Mouse (Mus musculus) heart, embryonic 10.5 days (tissue): ENCODE data around the gene Adipoq. TPM values are rescaled to one million over a fixed set of nuclear protein-coding genes. Genes with fewer than 3 reads are reported as not detected.

Experiments used
- DNase-seq: peaks from one replicate; pipeline ENCODE4 v3.0.0-alpha.2; 2017; ENCODE audit warnings: low spot score
- H3K27ac ChIP-seq: fragments of 300-500 bp; sonication (generic); 2 replicates; pipeline ENCODE4 v1.5.1; 2016; ENCODE audit warnings: mild to moderate bottlenecking
- H3K27me3 ChIP-seq: fragments of 300-500 bp; sonication (generic); 2 replicates; pipeline ENCODE4 v1.6.1; 2016; ENCODE audit warnings: mild to moderate bottlenecking; ENCODE audit not compliant: poor library complexity, insufficient read depth, severe bottlenecking
- H3K36me3 ChIP-seq: fragments of 300-500 bp; sonication (generic); 2 replicates; pipeline ENCODE4 v1.6.1; 2016; ENCODE audit warnings: mild to moderate bottlenecking, moderate library complexity
- H3K4me1 ChIP-seq: fragments of 300-500 bp; sonication (generic); 2 replicates; pipeline ENCODE4 v1.6.1; 2016; ENCODE audit warnings: mild to moderate bottlenecking
- H3K4me3 ChIP-seq: fragments of 300-500 bp; sonication (generic); 2 replicates; pipeline ENCODE4 v1.5.1; 2016; ENCODE audit warnings: mild to moderate bottlenecking, moderate library complexity
- H3K9me3 ChIP-seq: fragments of 300-500 bp; sonication (generic); 2 replicates; pipeline ENCODE4 v1.6.1; 2016; ENCODE audit warnings: mild to moderate bottlenecking, moderate library complexity
- WGBS: fragments of 180-500 bp; shearing (Covaris S2); methylation state at CpG from one replicate; pipeline ENCODE4 v1.1.7; 2016; 5-methylcytosine and 5-hydroxymethylcytosine counted together
- polyA plus RNA-seq: library from polyadenylated mRNA; unstranded; fragments of >200 nt; fragmentation: Nextera tagmentation; extraction: Ambion mirVana; gene quantifications from 2 replicates; pipeline ENCODE4 v1.2.1, GENCODE M21; 2016

Gene Adipoq
- polyA plus RNA-seq, 1 experiment from 2014 or later, result 0.14 TPM

DNA sequence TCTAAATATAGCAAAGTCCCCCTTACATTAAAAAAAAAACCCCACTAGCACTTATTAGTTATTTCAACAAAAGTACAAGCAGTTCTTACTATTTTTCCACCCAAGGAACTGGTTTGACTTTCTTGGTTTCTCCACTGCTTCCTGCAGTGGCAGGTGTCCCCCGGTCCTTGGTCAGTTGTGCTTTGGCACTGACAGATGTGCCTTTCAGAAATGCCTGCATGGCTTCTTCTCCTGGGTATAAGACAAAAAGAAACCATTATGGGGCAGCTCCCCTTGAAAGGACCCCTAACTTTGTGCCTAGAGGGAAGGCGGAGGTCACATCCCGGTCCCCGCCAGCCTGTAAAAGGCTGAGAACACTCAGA lies 19.0 kb upstream of the Adipoq start:
- WGBS, result under 1% methylated on average over 4 of the region's 4 CpGs
- peak overlapping the region; percentile 98 for H3K27ac ChIP-seq
- H3K9me3 ChIP-seq, result no peaks in the 10 kb centered on the region
- H3K4me3 ChIP-seq, result peak overlapping the region; percentile 82
- H3K36me3 ChIP-seq, result peaks cover 25% of the 10 kb centered on the region
- DNase-seq, result no peak
- H3K27me3 ChIP-seq, result no peaks in the 10 kb centered on the region
- H3K4me1 ChIP-seq, result peaks cover 19% of the 10 kb centered on the region

DNA sequence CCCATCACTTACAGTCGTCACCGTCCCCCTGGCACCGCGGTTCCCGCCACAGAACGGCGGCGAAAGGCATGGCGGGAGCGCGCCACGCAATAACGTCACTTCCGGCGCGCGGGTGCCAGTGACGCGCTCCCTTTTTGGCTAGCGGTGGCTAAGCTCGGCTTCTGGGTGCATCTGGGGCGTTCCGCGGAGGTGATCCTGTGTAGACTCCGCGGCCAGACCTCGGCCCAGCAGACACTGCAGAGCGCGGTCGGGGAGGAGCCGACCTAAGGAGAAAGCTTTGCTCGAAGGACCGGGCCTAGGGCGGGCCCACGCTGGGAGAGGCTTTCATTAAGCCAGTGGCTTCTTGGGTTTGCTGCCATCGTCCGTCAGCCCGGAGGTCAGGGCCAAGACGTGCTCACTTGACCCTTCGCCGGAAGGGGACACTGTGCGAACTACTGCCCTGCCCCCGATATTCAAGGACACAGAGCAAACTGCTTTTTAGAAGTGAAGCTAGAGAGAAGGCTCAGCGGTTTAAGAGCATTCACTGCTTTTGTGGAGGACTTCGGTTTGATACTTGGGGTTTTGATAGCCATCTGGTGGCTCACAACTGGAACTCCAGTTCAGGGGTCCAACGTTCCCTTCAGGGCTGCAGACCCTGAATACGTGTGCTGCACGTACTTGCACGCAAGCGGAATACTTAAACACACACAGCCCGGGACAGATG lies 18.5 kb upstream of the Adipoq start, which contains the start of gene Rfc4:
Gene Rfc4 (minus strand): TSS at position 65 of the 703 bp plus-strand sequence.
- Histone ChIP-seq H3K4me1 (peaks cover 19% of the 10 kb centered on the region), H3K9me3 (no peaks in the 10 kb centered on the region)

DNA sequence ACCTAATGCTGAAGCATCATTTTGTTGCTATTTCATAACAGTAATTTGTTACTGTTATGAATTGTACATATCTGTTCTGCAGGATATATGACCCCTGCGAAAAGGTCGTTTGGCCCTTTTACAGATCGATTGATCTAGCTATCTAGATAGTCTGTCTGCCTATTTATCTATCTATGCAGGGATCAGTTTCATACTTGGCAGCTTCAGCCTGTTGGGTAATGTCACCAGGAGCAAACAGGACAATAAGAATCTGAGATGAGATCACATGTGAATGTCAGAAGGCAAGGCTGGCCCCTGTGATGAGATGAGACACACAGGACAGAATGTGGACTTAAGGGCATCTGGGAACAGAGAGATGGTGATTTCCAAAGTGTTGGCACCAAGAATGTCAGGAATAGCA lies 16.0 kb upstream of the Adipoq start:
- 88% methylated on average over 3 of the region's 3 CpGs for WGBS
- Histone ChIP-seq H3K4me3 (no peak overlapping the region), H3K9me3 (no peaks in the 10 kb centered on the region), H3K27me3 (no peaks in the 10 kb centered on the region), H3K27ac (no peak overlapping the region), H3K4me1 (peaks cover 19% of the 10 kb centered on the region), H3K36me3 (no peaks in the 10 kb centered on the region)
- DNase-seq, result no peak

More for the DNA sequence above, 18.5 kb upstream of the Adipoq start, which contains the start of gene Rfc4:
- peak within 1 kb of the TSS; percentile 98 for H3K27ac ChIP-seq
- H3K27me3 ChIP-seq, result no peaks in the 10 kb centered on the region
- WGBS, result under 1% methylated on average over 51 of the region's 51 CpGs
- DNase-seq, result peak; percentile 95
- H3K4me3 ChIP-seq, result peak within 1 kb of the TSS; percentile 82
- peaks cover 20% of the 10 kb centered on the region for H3K36me3 ChIP-seq

DNA sequence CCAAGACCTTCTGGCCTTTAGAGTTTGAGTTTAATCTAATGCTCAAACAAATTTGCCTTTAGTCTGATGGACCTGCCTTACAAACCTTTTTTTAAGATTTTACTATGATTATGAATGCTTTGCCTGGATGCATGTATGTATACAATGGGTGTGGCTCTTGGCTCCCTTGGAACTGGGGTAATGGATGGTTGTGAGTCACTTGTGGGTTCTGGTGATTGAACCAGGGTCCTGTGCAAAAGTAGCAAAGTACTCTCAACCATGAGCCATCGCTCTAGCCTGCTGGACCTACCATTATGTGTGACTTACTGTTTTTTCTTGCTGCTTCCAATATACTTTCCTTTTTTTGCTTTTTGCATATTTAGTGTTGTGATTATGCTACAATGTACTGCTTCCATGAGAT lies 14.0 kb upstream of the Adipoq start:
- no peaks in the 10 kb centered on the region for H3K27me3 ChIP-seq
- no peak for DNase-seq
- H3K9me3 ChIP-seq, result no peaks in the 10 kb centered on the region
- no peak overlapping the region for H3K27ac ChIP-seq
- H3K4me3 ChIP-seq, result no peak overlapping the region
- WGBS, result 94% methylated on average over 1 of the region's 1 CpGs
- no peaks in the 10 kb centered on the region for H3K36me3 ChIP-seq
- peaks cover 10% of the 10 kb centered on the region for H3K4me1 ChIP-seq

DNA sequence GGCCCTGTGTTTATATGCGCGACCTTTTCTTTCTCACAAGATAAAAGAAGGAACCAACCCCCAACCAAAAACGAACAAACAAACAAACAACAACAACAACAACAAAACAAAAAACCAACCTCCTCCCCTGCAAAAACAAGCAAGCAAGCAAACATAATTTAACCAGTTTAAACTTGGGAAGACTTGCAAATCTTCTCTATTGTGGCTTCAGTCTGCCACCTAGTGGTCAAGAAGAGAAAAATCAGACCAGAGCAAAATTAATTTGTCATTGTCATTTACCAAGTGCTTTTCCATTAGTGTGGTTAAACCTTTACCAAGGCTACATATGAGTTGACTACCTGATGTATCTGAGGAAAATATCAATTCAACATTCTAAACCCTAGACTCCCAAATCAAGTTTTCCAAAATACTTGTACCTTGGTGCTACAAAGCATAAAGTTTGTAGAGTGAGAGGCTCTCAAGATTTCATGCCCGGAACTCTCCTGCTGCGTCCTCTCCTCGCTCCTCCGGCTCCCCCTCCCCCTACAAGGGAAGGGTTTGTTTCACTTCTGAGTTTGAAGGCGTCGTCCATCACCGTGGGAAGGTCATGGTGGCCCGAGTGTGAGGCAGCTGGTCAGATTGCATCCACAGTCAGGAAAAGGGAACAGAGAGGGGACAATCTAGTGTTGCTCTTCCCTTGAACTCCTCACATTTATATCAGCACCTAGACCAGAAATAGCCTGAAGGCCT lies 10.8 kb upstream of the Adipoq start:
- no peak for DNase-seq
- no peak overlapping the region for H3K27ac ChIP-seq
- no peaks in the 10 kb centered on the region for H3K36me3 ChIP-seq
- WGBS, result 22% methylated on average over 11 of the region's 11 CpGs
- no peaks in the 10 kb centered on the region for H3K4me1 ChIP-seq
- no peaks in the 10 kb centered on the region for H3K9me3 ChIP-seq
- H3K27me3 ChIP-seq, result no peaks in the 10 kb centered on the region
- no peak overlapping the region for H3K4me3 ChIP-seq

DNA sequence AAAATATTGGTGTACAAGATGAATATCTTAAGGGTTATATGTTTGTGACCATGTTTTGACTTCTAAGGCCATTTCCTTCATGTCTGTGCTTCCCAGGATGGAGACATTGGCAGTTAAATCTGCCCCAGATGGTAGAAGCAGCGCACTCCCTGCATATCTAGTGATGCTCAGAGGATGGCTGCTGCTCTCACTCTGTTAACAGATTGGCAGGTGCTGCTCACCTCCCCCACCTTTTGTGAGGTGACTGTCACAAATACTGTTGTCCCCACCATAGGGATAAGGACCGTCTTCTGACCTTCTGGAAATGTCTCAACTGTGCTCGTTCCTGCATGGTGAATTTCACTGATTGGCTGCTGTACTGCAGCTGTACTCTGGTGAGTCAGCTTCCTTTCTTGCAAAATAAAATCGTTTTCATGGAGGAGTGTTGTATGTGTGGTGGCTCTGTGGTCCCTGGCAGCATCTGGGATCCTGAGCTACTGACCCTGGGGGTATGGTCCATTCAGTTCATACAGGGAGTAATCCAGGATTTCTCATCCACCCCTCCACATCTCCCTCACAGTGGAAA lies 9.8 kb upstream of the Adipoq start:
- Histone ChIP-seq H3K4me3 (no peak overlapping the region), H3K27ac (no peak overlapping the region), H3K9me3 (no peaks in the 10 kb centered on the region), H3K36me3 (no peaks in the 10 kb centered on the region), H3K4me1 (no peaks in the 10 kb centered on the region), H3K27me3 (no peaks in the 10 kb centered on the region)
- WGBS, result 54% methylated on average over 4 of the region's 4 CpGs
- no peak for DNase-seq

DNA sequence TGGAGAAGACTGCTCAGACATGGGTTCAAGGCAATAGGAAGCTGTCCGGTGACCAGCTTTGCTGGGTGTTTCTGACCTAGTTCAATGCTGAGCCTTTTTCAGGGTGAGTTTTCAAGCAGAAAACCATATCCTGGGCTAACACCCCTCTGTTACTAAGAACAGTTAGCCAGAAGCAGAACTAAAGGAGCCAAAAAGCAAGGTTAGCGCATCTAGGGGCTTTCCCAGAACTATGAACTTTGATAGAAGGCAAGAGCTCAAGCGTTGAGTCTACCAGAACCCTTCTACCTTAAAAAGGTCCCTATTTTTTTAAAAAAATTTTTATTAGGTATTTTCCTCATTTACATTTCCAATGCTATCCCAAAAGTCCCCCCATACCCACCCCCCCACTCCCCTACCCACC lies 5.4 kb upstream of the Adipoq start:
- 91% methylated on average over 3 of the region's 3 CpGs for WGBS
- no peak for DNase-seq

DNA sequence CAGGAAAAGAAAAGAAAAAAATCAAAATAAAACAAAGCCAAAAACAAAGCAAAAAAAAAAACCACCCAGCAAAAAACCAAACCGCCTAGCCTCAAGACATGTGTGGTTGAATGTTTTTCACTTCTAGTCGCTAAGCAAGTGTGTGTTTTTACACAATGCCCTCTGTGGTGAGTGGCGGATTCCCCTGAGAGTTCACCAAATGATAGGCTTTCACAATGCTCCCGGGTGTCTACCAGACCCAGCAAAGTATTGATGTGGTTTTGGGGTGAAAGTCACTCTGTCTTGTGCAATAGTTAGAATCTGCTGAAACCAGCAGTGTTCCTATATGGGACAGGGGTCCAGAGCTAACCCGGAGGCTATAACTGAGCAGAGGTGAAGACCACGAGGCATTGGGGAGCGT lies 2.0 kb upstream of the Adipoq start:
- Histone ChIP-seq H3K27ac (no peak overlapping the region), H3K4me1 (0 out of 2 replicates have a peak, but pooled peaks cover 4% of the 10 kb centered on the region), H3K4me3 (no peak overlapping the region), H3K9me3 (no peaks in the 10 kb centered on the region), H3K27me3 (no peaks in the 10 kb centered on the region), H3K36me3 (no peaks in the 10 kb centered on the region)
- 83% methylated on average over 7 of the region's 7 CpGs for WGBS
- DNase-seq, result no peak

More for the DNA sequence above, 5.4 kb upstream of the Adipoq start:
- H3K27me3 ChIP-seq, result no peaks in the 10 kb centered on the region
- H3K36me3 ChIP-seq, result no peaks in the 10 kb centered on the region
- 0 out of 2 replicates have a peak, but pooled peaks cover 4% of the 10 kb centered on the region for H3K4me1 ChIP-seq
- H3K4me3 ChIP-seq, result no peak overlapping the region
- H3K27ac ChIP-seq, result no peak overlapping the region
- H3K9me3 ChIP-seq, result no peaks in the 10 kb centered on the region

DNA sequence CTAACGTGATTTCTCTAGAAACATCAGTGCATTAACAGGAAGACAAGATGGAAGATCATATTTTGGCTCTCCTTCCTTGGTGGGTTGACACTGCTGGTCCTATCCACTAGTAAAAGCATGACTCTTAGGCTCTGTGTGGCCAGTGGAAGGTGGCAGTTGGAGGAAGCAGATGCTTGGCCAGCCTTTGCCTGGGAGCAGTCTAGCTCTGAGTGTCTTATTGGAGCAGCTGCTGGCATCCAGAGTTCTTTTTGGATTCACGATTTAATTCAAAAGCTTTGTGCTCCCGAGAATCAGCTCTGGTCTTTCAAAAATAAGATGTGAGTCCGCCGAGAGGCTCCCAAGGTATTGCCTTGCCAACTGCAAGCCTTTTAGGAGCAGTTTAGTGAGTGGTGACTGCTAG lies 1.1 kb upstream of the Adipoq start:
- 76% methylated on average over 5 of the region's 5 CpGs for WGBS
- no peak overlapping the region for H3K4me3 ChIP-seq
- DNase-seq, result no peak
- H3K27me3 ChIP-seq, result no peaks in the 10 kb centered on the region
- 0 out of 2 replicates have a peak, but pooled peaks cover 4% of the 10 kb centered on the region for H3K4me1 ChIP-seq
- no peaks in the 10 kb centered on the region for H3K9me3 ChIP-seq
- no peak overlapping the region for H3K27ac ChIP-seq
- H3K36me3 ChIP-seq, result no peaks in the 10 kb centered on the region

DNA sequence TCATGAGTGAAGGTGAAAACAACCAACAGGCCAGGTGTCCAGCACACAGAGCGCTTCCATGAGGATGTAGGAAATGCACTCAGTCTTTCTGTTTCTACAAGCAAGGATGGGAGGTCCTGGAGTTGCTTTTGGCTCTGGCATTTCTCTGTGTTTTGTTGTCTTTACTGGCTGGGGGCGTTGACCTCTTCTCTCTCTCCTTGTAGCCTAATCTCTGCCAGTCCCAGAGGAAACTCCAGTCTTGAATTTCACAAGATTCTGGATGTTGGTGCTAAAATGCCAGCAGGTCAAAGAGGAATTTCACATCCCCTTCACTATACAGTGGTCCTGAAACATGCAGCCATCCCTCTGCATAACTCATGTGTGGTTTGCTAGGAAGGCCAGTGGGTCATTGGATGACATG lies 2.6 kb downstream of the Adipoq start:
- 52% methylated on average over 2 of the region's 2 CpGs for WGBS
- Histone ChIP-seq H3K36me3 (no peaks in the 10 kb centered on the region), H3K27me3 (no peaks in the 10 kb centered on the region), H3K9me3 (no peaks in the 10 kb centered on the region), H3K4me3 (no peak overlapping the region), H3K4me1 (0 out of 2 replicates have a peak, but pooled peaks cover 4% of the 10 kb centered on the region), H3K27ac (no peak overlapping the region)
- no peak for DNase-seq

DNA sequence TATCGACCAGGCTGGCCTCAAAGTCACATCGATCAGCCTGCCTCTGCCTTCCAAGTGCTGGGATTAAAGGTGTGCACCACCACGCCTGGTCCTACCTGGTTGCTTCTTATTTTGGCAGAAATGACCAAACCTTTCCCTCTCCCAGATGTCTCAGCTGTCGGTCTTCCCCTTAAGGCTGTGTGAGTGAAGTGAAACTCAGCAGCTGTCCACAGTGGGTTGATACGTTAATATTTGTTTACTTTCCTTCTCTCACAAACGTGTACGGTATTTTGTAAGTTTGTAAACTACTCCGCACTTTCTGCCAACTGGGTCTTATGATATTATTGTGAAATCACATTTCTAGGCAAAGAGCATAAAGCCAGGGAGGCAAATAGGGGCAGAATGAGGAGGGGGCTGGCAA lies 3.1 kb downstream of the Adipoq start:
- Histone ChIP-seq H3K36me3 (no peaks in the 10 kb centered on the region), H3K27ac (no peak overlapping the region), H3K4me1 (0 out of 2 replicates have a peak, but pooled peaks cover 4% of the 10 kb centered on the region), H3K9me3 (no peaks in the 10 kb centered on the region), H3K4me3 (no peak overlapping the region), H3K27me3 (no peaks in the 10 kb centered on the region)
- no peak for DNase-seq
- 79% methylated on average over 8 of the region's 8 CpGs for WGBS

DNA sequence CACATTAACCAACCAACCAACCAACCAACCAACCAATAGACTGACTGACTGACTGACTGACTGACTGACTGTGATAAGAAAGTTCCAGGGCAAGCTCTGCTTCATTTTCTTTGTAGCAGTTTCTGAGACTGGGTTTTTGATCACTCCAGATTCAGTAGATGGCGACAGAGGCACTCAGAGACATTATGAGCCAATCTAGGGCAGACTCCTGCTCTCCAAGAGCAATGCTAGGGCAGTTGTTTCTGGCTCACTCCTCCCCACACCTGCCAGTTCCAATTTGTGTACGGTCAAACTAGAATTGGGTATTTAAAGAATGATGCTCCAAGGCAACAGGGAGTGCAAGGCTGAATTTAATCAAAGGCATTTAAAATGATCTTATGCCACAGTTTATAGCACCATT lies 5.1 kb downstream of the Adipoq start:
- H3K4me1 ChIP-seq, result no peaks in the 10 kb centered on the region
- no peaks in the 10 kb centered on the region for H3K36me3 ChIP-seq
- H3K4me3 ChIP-seq, result no peak overlapping the region
- no peaks in the 10 kb centered on the region for H3K9me3 ChIP-seq
- no peak for DNase-seq
- H3K27me3 ChIP-seq, result no peaks in the 10 kb centered on the region
- 24% methylated on average over 2 of the region's 2 CpGs for WGBS
- H3K27ac ChIP-seq, result no peak overlapping the region

DNA sequence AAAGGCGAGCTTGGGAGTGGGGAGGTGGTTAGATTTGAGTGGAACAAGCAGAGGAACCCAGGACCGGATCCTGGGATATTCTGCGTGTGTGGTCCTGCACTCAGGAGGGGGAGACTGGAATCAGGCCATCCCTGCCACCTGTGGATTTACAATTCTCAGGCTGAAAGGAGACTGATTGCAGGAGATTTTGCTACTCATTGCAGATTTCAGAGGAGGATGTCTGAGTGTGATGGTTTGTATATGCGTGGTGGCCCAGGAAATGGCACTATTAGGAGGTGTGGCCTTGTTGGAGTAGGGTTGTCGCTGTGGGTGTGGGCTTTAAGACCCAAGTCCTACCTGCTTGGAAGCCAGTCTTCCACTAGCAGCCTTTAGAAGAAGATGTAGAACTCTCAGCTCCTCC lies 7.9 kb downstream of the Adipoq start:
- Histone ChIP-seq H3K36me3 (no peaks in the 10 kb centered on the region), H3K9me3 (no peaks in the 10 kb centered on the region), H3K4me3 (no peak overlapping the region), H3K4me1 (peaks cover 11% of the 10 kb centered on the region), H3K27ac (no peak overlapping the region), H3K27me3 (no peaks in the 10 kb centered on the region)
- no peak for DNase-seq
- 89% methylated on average over 5 of the region's 5 CpGs for WGBS
